Mouse (Mus musculus) layer of hippocampus, postnatal 25 days (tissue): ENCODE measurements around the gene Cphx3. TPM values are rescaled to one million over a fixed set of nuclear protein-coding genes. Genes with fewer than 3 reads are reported as not detected.
"Not testable (repeated sequence)": the region's sequence is repeated elsewhere in the genome, so short reads cannot be mapped to it uniquely, and the experiment has no call there.

Source experiments
- DNase-seq, 2 experiments: peaks; one replicate each; pipeline ENCODE4 v3.0.0; 2022; ENCODE audit warnings: mixed read lengths in 2 of 2, low spot score in 1 of 2; ENCODE audit errors: extremely low spot score in 1 of 2
- total RNA-seq, 2 experiments: library from RNA; stranded (reverse); gene quantifications; 2 replicates each; pipeline ENCODE4 v1.2.3; 2021

Gene Cphx3
- total RNA-seq, result not detected

DNA sequence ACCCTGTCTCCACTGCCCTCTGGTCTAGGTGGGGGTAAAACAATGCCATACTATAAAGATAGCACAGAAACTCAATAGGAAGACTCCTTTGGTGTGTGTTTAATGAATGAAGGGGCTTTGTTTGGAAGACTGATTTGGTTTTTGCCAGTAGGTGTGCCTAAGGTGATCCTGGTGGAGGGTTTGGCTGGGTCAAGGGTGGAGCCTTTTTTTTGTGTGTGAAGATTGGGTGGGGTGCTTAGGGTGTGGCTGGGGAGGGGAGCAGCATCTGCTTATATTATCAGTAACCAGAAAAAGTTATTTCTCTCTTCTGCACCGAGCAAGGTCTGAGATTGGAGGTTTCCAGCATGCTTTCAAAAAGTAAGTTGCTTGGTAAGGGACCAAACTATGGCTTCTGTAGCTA lies at the start of gene Cphx3:
Gene Cphx3 (plus strand): TSS at position 301 of the 400 bp plus-strand sequence.
- not testable (repeated sequence) for DNase-seq

- not testable (repeated sequence) for DNase-seq
Measured at GRCm38 (mm10) chr14:26034364-26034763, 47.7 kb upstream of the Cphx3 start.

GRCm38 (mm10) chr14:26035439-26035838 lies 46.7 kb upstream of the Cphx3 start:
- DNase-seq, result not testable (repeated sequence)

DNA sequence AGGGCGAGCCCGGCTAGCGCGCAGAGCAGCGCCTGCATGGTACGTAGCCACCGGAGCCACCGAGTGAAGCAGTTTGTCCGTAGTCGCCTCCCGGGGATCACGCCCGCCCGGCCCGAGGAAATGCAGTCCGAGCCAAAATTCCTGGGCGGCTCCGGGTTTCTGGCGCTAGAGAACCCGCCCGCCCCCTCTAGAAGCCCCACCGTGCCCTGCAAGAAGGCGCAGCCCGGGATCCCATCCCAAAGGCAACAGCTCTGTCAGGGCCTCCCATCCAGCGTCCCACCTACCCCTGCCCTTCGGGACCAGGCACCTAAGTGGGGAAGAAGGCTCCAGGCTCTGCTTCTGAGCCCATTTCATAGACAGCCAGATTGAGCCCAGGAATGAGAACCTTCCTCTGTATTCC lies 39.5 kb upstream of the Cphx3 start, which contains the start of gene Gm9780:
Gene Gm9780 (minus strand): TSS at position 101 of the 400 bp plus-strand sequence.
- DNase-seq, result not testable (repeated sequence)

GRCm38 (mm10) chr14:26045007-26045406 lies 37.1 kb upstream of the Cphx3 start:
- not testable (repeated sequence) for DNase-seq

DNA sequence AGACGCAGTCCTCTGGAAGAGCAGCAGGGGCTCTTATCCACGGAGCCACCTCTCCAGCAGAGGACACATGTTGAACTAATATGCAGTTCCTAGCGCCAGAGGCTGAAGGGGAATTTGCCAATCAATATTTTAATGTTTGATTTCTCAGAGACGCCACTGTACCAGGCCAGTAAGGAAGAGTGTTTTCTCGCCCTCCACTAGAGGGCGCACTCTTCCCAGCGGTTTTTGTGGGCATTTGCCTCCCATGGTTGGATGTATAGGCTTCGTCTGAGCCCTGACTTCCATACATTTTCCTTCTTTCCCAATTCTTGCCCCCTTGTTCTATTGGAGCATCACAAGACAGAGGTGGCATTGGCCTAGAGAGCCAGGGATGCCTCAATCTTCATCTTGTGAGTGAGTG lies 35.1 kb upstream of the Cphx3 start:
- not testable (repeated sequence) for DNase-seq

GRCm38 (mm10) chr14:26048767-26049166 lies 33.3 kb upstream of the Cphx3 start:
- not testable (repeated sequence) for DNase-seq

DNA sequence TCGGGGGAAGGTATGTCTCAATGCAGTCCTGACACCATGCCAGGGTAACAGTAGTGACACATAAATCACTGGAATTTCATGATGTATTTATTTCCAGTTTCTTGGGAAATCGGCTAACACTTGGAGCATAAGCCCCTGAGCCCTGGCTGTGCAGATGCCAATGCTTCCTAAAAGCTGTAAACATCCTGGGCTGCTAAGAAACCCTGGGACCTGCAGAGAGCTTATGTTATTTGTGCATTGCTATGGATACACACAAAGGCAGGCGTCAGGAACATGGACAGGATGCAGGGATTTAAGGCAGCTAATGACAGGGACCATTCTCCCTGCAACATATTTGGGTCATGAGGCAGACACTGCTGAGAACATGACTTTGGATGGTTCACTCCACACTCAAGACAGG lies 23.9 kb upstream of the Cphx3 start:
- DNase-seq, result not testable (repeated sequence)

- DNase-seq, result not testable (repeated sequence)
Measured at GRCm38 (mm10) chr14:26059362-26059761, 22.7 kb upstream of the Cphx3 start.

- DNase-seq, result not testable (repeated sequence)
Measured at GRCm38 (mm10) chr14:26066574-26067324, 15.3 kb upstream of the Cphx3 start.

DNA sequence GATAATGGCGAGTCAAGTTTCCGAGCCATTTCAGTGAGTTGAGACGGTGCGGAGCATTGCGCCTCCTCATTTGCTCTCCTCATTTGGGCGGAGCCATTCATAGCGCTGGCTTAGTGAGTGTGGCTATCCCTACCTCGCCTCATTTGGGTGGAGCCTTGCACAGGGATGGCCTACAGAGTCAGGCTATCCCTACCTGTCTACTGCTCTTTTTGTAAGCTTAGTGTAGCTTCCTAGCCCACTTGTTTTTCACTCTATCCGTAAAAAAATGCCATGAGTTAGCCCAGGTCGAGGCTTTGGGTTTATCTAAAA lies 14.8 kb upstream of the Cphx3 start, which contains the start of gene Tmem254c:
Gene Tmem254c (minus strand): TSS at position 31 of the 309 bp plus-strand sequence.
- DNase-seq, result not testable (repeated sequence)

- not testable (repeated sequence) for DNase-seq
Measured at GRCm38 (mm10) chr14:26076620-26077390, 5.3 kb upstream of the Cphx3 start.

DNA sequence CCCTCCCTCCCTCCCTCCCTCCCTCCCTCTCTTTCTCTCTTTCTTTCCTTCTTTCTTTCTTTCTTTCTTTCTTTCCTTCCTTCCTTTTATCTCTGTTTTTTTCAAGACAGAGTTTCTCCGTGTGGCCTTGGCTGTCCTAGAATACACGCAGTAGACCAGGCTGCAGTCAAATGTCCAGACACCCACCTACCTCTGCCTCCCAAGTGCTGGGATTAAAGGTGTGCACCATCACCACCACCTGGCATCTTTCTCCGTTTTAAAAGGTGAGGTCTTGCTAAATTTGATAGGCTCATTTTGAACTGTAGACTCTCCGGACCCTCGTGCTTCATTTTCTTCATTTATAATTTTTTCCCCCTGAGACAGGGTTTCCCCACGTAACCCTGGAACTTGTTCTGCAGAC lies 881 bp upstream of the Cphx3 start, which contains the start of gene Cphx2:
Gene Cphx2 (plus strand): TSS at position 301 of the 400 bp plus-strand sequence.
- not testable (repeated sequence) for DNase-seq

- DNase-seq, result not testable (repeated sequence)
Measured at GRCm38 (mm10) chr14:26097622-26098021, 15.5 kb downstream of the Cphx3 start.

- not testable (repeated sequence) for DNase-seq
Measured at GRCm38 (mm10) chr14:26118150-26118549, 36.1 kb downstream of the Cphx3 start, which contains the start of gene Duxbl2. TSS of gene Duxbl2 (plus strand) at chr14:26118349.

- DNase-seq, result not testable (repeated sequence)
Measured at GRCm38 (mm10) chr14:26118550-26119000, 36.5 kb downstream of the Cphx3 start.

DNA sequence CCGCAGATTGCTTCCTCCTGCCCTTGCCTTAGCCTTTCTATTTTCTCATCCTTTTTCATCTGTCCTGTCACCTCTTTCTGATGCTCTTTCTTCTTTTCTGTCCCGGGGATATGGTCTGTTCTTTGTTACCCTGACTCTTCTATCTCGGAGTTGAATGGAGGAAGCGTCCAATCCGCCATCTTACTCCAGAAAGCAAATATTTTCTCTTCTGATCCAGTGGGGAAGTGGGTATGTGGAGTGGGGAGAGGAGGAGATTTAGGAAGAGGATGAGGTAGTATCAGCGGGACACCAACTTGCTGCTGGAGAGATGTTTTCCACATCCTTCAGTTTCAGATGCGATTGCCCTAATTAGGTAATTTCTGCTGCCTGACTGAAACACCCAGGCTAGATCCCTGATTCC lies 37.0 kb downstream of the Cphx3 start:
- DNase-seq, result not testable (repeated sequence)

- not testable (repeated sequence) for DNase-seq
Measured at GRCm38 (mm10) chr14:26147095-26147494, 65.0 kb downstream of the Cphx3 start.

DNA sequence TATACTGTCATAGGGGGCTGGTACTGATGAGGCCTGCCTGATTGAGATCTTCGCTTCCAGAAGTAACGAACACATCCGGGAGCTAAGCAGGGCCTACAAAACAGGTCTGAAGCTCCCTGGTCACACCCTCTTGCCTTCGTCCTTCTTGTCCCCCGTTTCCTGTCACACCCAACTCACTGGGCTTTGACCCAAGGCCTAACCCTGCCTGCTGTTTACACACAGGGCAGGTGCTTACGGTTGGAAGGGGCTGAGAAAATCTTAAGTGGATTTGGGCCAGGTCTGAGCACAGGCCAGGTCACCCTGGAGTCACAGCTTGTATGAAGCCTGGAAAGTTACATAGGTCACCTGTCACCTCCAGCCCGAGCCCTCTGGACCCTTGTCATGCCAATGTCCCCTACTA lies 73.9 kb downstream of the Cphx3 start:
- not testable (repeated sequence) for DNase-seq

GRCm38 (mm10) chr14:26161156-26161555 lies 79.1 kb downstream of the Cphx3 start:
- not testable (repeated sequence) for DNase-seq

DNA sequence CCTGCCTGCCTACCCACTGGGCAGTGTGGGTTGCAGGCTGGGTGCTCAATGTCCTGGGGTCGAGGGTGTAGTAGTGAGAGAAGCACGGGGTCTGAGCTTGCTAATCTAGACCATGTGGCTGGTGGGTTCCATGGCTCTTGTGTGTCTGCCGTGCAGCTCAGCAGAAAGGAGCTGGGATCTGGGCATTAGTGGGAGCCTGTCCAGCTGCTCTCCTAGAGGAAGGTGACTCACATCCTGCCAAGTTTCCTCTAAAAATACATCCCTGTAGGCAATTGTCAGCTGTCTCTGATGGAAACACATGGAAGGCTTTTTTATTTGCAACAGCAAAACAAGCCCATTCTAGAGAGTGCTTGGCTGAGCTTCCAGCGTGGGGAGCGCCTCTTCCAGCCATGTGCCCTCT lies 80.3 kb downstream of the Cphx3 start:
- not testable (repeated sequence) for DNase-seq
